Mouse (Mus musculus): ENCODE results near the gene Wfdc10.

The Wfdc10 gene

GRCm38 (mm10) chr2:164655858-164656257 is at the start of gene Wfdc10:
Gene Wfdc10 (plus strand): TSS chr2:164656046.
- peak; percentile 72 for DNase-seq (ENCODE audit: low spot score)

- no peak for DNase-seq (ENCODE audit: low spot score)
Measured at GRCm38 (mm10) chr2:164608781-164609180, 47.1 kb upstream of the Wfdc10 start.

- peak; percentile 83 for DNase-seq (ENCODE audit: low spot score)
Measured at GRCm38 (mm10) chr2:164613471-164613870, 42.4 kb upstream of the Wfdc10 start, which contains the start of the genes Wfdc6b and Wfdc8. Gene Wfdc6b (plus strand): TSS chr2:164613522. Gene Wfdc8 (minus strand): TSS chr2:164613626.

GRCm38 (mm10) chr2:164615386-164615785 is 40.5 kb upstream of the Wfdc10 start:
- no peak for DNase-seq (ENCODE audit: low spot score)

- DNase-seq (ENCODE audit: low spot score), result peak; percentile 47
Measured at GRCm38 (mm10) chr2:164619050-164619449, 36.8 kb upstream of the Wfdc10 start.

- no peak for DNase-seq (ENCODE audit: low spot score)
Measured at GRCm38 (mm10) chr2:164621775-164622174, 34.1 kb upstream of the Wfdc10 start.

GRCm38 (mm10) chr2:164635266-164635665 is 20.6 kb upstream of the Wfdc10 start:
- no peak for DNase-seq (ENCODE audit: low spot score)

- no peak for DNase-seq (ENCODE audit: low spot score)
Measured at GRCm38 (mm10) chr2:164638696-164639095, 17.1 kb upstream of the Wfdc10 start, which contains the start of gene Wfdc16. Gene Wfdc16 (minus strand): TSS chr2:164638796.

GRCm38 (mm10) chr2:164641129-164641528 is 14.7 kb upstream of the Wfdc10 start:
- no peak for DNase-seq (ENCODE audit: low spot score)

- DNase-seq (ENCODE audit: low spot score), result no peak
Measured at GRCm38 (mm10) chr2:164641881-164642673, 13.8 kb upstream of the Wfdc10 start.

GRCm38 (mm10) chr2:164656483-164656882 is 637 bp downstream of the Wfdc10 start, which contains the start of gene Wfdc9:
Gene Wfdc9 (minus strand): TSS chr2:164656583.
- DNase-seq (ENCODE audit: low spot score), result no peak

GRCm38 (mm10) chr2:164664851-164665250 is 9.0 kb downstream of the Wfdc10 start:
- no peak for DNase-seq (ENCODE audit: low spot score)

GRCm38 (mm10) chr2:164670261-164670660 is 14.4 kb downstream of the Wfdc10 start:
- DNase-seq (ENCODE audit: low spot score), result no peak

- DNase-seq (ENCODE audit: low spot score), result no peak
Measured at GRCm38 (mm10) chr2:164670938-164671337, 15.1 kb downstream of the Wfdc10 start.

- DNase-seq (ENCODE audit: low spot score), result no peak
Measured at GRCm38 (mm10) chr2:164673987-164674386, 18.1 kb downstream of the Wfdc10 start, which contains the start of gene Wfdc11. Gene Wfdc11 (minus strand): TSS chr2:164674087.

GRCm38 (mm10) chr2:164676103-164676502 is 20.3 kb downstream of the Wfdc10 start:
- peak; percentile 32 for DNase-seq (ENCODE audit: low spot score)

GRCm38 (mm10) chr2:164676916-164677685 is 21.3 kb downstream of the Wfdc10 start:
- peak; percentile 80 for DNase-seq (ENCODE audit: low spot score)

- peak; percentile 77 for DNase-seq (ENCODE audit: low spot score)
Measured at GRCm38 (mm10) chr2:164678848-164679625, 23.2 kb downstream of the Wfdc10 start.

GRCm38 (mm10) chr2:164679906-164680305 is 24.1 kb downstream of the Wfdc10 start:
- DNase-seq (ENCODE audit: low spot score), result no peak

- DNase-seq (ENCODE audit: low spot score), result no peak
Measured at GRCm38 (mm10) chr2:164684807-164685206, 29.0 kb downstream of the Wfdc10 start, which contains the start of gene Wfdc13. Gene Wfdc13 (plus strand): TSS chr2:164685107.

- DNase-seq (ENCODE audit: low spot score), result no peak
Measured at GRCm38 (mm10) chr2:164698201-164698600, 42.4 kb downstream of the Wfdc10 start, which contains the start of gene Spint4. Gene Spint4 (plus strand): TSS chr2:164698501.

- no peak for DNase-seq (ENCODE audit: low spot score)
Measured at GRCm38 (mm10) chr2:164700959-164701358, 45.1 kb downstream of the Wfdc10 start.
